Mouse (Mus musculus) midbrain, embryonic 10.5 days (tissue): ENCODE measurements around the gene Bak1. TPM values are rescaled to one million over a fixed set of nuclear protein-coding genes. Genes with fewer than 3 reads are reported as not detected.

ENCODE experiments used
- DNase-seq: peaks from one replicate; pipeline ENCODE4 v3.0.0-alpha.2; 2017; ENCODE audit warnings: low spot score
- H3K27ac ChIP-seq: fragments of 300-500 bp; sonication (generic); replicated peaks from 2 replicates; pipeline ENCODE4 v1.5.1; 2016; ENCODE audit warnings: mild to moderate bottlenecking
- H3K27me3 ChIP-seq: fragments of 300-500 bp; sonication (generic); 2 replicates; pipeline ENCODE4 v1.6.1; 2016; ENCODE audit warnings: low read depth, mild to moderate bottlenecking; ENCODE audit not compliant: poor library complexity, severe bottlenecking
- H3K36me3 ChIP-seq: fragments of 300-500 bp; sonication (generic); 2 replicates; pipeline ENCODE4 v1.6.1; 2016; ENCODE audit warnings: mild to moderate bottlenecking, moderate library complexity
- H3K4me1 ChIP-seq: fragments of 300-500 bp; sonication (generic); 2 replicates; pipeline ENCODE4 v1.6.1; 2016
- H3K4me3 ChIP-seq: fragments of 300-500 bp; sonication (generic); 2 replicates; pipeline ENCODE4 v1.5.1; 2016; ENCODE audit warnings: mild to moderate bottlenecking, moderate library complexity
- H3K9me3 ChIP-seq: fragments of 300-500 bp; sonication (generic); replicated peaks from 2 replicates; pipeline ENCODE4 v1.6.1; 2016; ENCODE audit warnings: mild to moderate bottlenecking
- WGBS: fragments of 180-500 bp; shearing (Covaris S2); methylation state at CpG from one replicate; pipeline ENCODE4 v1.1.7; 2016; 5-methylcytosine and 5-hydroxymethylcytosine counted together
- polyA plus RNA-seq: library from polyadenylated mRNA; unstranded; fragments of >200 nt; fragmentation: Nextera tagmentation; extraction: Ambion mirVana; gene quantifications from 2 replicates; pipeline ENCODE4 v1.2.1, GENCODE M21; 2016

Gene Bak1
- polyA plus RNA-seq, 1 experiment from 2014 or later: 3.4 TPM

DNA sequence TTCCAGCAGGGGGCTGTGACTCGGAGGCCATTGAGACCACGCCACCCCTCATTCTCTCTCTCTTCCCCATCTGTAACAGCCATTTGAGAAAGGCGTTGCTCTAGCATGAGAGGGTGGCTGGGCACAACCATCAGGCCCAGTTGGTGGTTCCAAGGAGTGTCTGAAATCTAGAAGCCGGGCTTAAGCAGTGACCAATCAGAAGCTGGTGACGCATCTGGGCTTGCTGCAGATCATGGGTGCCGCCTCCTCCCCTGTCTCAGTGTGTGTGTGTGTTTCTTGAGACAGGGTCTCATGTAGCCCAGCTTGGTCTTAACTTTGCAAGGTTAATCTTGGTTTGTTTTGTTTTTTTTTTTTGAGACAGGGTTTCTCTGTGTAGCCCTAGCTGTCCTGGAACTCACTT is 16.4 kb upstream of the Bak1 start:
- no peaks in the 10 kb centered on the region for H3K9me3 ChIP-seq
- H3K4me1 ChIP-seq: peaks cover 29% of the 10 kb centered on the region
- WGBS: 87% methylated on average over 6 of the region's 6 CpGs
- DNase-seq: no peak
- H3K27me3 ChIP-seq: no peaks in the 10 kb centered on the region
- no peak overlapping the region for H3K4me3 ChIP-seq
- no peaks in the 10 kb centered on the region for H3K36me3 ChIP-seq
- no peak overlapping the region for H3K27ac ChIP-seq

GRCm38 (mm10) chr17:27042840-27043239 is 14.0 kb upstream of the Bak1 start:
- no peak for DNase-seq
- Histone ChIP-seq H3K4me3 (no peak overlapping the region), H3K9me3 (no peaks in the 10 kb centered on the region), H3K4me1 (peaks cover 44% of the 10 kb centered on the region), H3K27ac (peak overlapping the region; percentile 30; the same call in 1 of the 2 replicates), H3K36me3 (no peaks in the 10 kb centered on the region), H3K27me3 (peaks cover 19% of the 10 kb centered on the region)
- WGBS: 74% methylated on average over 6 of the region's 6 CpGs

GRCm38 (mm10) chr17:27041787-27042055 is 12.9 kb upstream of the Bak1 start:
- Histone ChIP-seq H3K36me3 (no peaks in the 10 kb centered on the region), H3K27me3 (peaks cover 21% of the 10 kb centered on the region), H3K9me3 (no peaks in the 10 kb centered on the region), H3K4me1 (peaks cover 44% of the 10 kb centered on the region), H3K27ac (no peak overlapping the region), H3K4me3 (no peak overlapping the region)
- 83% methylated on average over 2 of the region's 2 CpGs for WGBS
- DNase-seq: no peak

GRCm38 (mm10) chr17:27041046-27041786 is 12.4 kb upstream of the Bak1 start:
- DNase-seq: no peak
- WGBS: 59% methylated on average over 10 of the region's 13 CpGs
- Histone ChIP-seq H3K36me3 (no peaks in the 10 kb centered on the region), H3K9me3 (no peaks in the 10 kb centered on the region), H3K4me3 (no peak overlapping the region), H3K27ac (peak overlapping the region; percentile 80), H3K27me3 (peaks cover 21% of the 10 kb centered on the region), H3K4me1 (peaks cover 44% of the 10 kb centered on the region)

DNA sequence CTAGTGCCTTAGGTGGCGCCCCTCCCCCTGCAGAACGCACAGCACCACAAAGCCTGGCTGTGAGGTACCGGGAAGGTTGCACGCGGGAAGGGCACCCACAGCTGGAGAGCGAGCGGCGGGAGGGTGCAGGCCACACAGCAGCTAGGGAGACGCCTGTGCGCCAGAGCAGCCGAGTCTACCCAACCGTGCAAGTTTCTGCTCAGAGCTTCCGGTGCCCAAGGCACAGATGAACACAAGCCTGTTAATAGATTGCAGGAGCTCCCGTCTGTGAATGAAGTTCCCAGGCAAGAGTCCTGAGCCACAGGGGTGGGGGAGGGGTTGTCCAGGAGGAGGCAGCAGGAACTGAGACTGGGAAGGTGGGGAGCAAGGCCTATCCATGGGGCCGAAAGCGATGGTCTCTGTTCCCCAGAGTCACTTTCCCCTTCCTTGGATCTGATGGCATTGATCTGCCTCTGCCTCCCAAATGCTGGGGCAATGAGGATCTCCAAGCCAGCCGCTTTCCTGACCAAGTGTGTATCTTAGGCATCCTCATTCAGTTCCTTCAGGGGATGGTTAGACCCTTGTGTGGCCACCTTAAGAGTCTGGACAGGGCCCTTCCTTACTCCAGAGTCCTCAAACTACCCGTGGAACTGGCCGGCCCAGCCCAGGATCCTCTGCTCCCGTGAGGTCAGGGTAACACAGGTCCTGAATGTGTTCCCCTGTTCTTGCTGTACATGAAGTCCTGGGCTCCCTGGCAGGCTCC is 11.7 kb upstream of the Bak1 start:
- no peaks in the 10 kb centered on the region for H3K36me3 ChIP-seq
- peaks cover 21% of the 10 kb centered on the region for H3K27me3 ChIP-seq
- peak overlapping the region; percentile 80 for H3K27ac ChIP-seq
- H3K4me1 ChIP-seq: peaks cover 44% of the 10 kb centered on the region
- WGBS: 12% methylated on average over 20 of the region's 20 CpGs
- peak overlapping the region; percentile 38 for H3K4me3 ChIP-seq
- H3K9me3 ChIP-seq: no peaks in the 10 kb centered on the region
- peak; percentile 57 for DNase-seq

DNA sequence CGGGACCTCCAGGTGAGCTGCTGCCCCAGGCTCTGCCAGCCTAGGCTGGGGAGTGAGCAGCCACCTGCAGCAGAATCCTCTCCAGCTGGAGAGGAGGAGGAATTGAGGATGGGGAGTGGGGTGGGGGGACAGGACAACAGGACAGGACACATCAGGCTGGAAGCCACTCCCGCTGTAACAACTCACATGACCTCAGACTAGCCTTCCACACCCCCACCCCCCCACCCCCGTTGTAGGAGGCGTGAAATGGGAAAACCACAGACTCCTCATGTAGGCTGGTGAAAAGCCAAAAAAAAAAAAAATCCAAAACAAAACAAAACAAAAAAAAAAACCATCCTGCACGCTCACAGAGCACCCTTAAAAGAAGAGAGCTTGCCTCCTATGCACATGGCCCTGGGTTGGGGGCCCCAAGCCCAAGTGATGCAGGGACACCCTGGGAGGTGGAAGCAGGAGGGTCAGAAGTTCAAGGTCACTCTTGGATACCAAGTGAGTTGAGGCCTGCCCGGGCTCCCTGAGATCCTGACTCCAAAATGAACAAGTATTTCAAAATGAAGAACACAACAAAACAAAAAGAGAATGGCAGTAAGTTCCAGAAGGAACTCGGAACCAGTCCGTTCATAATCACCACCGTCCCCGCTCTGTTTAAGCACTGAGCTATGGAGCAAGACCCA is 10.8 kb upstream of the Bak1 start:
- H3K36me3 ChIP-seq: no peaks in the 10 kb centered on the region
- no peak for DNase-seq

DNA sequence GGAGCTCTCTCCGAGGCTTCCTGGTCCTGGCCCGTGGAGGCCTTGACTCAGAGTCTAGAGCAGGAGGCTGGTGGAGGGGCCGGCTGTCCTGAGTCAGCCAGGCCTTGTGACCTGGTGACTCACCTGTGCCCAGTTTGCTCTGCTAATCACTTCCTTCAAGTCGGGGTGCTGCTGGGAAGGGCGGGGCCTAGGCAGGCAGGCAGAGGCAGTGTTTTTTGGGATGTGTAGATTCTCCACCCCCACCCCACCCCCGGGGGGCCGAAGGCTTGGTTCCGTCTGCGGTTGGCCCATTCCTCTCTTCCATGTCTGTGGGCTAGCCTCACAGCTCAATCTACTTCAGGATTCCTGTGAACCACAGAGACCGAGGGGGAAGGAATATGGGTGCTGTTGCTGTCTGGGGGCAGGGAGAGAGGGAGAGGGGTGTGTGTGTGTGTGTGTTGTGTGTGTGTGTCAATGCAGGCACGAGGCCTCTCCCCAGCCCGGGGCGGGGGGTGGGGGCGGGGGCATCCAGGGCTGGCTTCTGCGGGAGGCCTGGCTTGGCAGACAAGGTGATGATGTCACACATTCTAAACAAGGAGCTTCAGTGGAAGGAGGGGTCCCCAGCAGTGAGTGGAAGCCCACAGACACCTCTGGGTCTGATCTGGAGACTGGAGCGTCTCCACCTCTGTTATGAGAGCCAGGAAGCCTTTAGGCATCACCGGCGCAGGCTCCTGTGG is 9.7 kb upstream of the Bak1 start:
- 39% methylated on average over 18 of the region's 18 CpGs for WGBS
- no peak overlapping the region for H3K4me3 ChIP-seq
- peaks cover 28% of the 10 kb centered on the region for H3K27me3 ChIP-seq
- H3K9me3 ChIP-seq: no peaks in the 10 kb centered on the region
- no peak for DNase-seq
- no peaks in the 10 kb centered on the region for H3K36me3 ChIP-seq
- peak overlapping the region; percentile 61; the same call in 1 of the 2 replicates for H3K27ac ChIP-seq
- peaks cover 44% of the 10 kb centered on the region for H3K4me1 ChIP-seq

More for the DNA sequence above, 10.8 kb upstream of the Bak1 start:
- Histone ChIP-seq H3K27me3 (peaks cover 26% of the 10 kb centered on the region), H3K27ac (peak overlapping the region; percentile 80), H3K4me1 (peaks cover 44% of the 10 kb centered on the region), H3K9me3 (no peaks in the 10 kb centered on the region), H3K4me3 (peak overlapping the region; percentile 38; the same call in 1 of the 2 replicates)
- 63% methylated on average over 10 of the region's 10 CpGs for WGBS

- Histone ChIP-seq H3K4me3 (no peak overlapping the region), H3K27ac (no peak overlapping the region), H3K9me3 (no peaks in the 10 kb centered on the region), H3K27me3 (peaks cover 28% of the 10 kb centered on the region), H3K4me1 (peaks cover 43% of the 10 kb centered on the region), H3K36me3 (no peaks in the 10 kb centered on the region)
- no peak for DNase-seq
- WGBS: 83% methylated on average over 7 of the region's 7 CpGs
These were observed 7.7 kb upstream of the Bak1 start for GRCm38 (mm10) chr17:27036465-27036864.

- WGBS: 5% methylated on average over 14 of the region's 14 CpGs
- Histone ChIP-seq H3K27ac (peak overlapping the region; percentile 59), H3K27me3 (peaks cover 9% of the 10 kb centered on the region; the same call in 1 of the 2 replicates), H3K9me3 (no peaks in the 10 kb centered on the region), H3K36me3 (no peaks in the 10 kb centered on the region), H3K4me1 (peaks cover 22% of the 10 kb centered on the region), H3K4me3 (peak overlapping the region; percentile 16; the same call in 1 of the 2 replicates)
- DNase-seq: peak; percentile 86
These were observed 4.1 kb upstream of the Bak1 start for GRCm38 (mm10) chr17:27032869-27033268.

DNA sequence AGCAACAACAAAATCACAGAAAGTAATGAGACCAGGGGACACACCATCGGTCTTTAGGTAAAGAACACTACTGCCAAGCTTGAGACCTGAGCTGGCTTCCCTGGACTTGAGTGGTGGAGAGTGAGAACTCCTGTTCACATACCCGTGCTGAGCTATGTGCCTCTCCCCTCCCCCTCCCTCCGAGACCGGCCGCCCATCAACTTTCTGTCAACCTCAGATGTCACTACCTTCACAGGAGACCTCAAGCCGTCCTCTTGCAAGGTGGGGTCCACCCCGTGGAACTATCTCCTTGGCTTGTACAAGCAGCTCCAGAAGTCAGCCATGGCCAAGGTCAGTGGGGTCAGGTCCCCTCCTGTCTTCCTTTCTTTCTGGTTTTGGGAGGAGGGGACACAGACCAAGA is 3.5 kb upstream of the Bak1 start:
- H3K4me3 ChIP-seq: peak overlapping the region; percentile 16; the same call in 1 of the 2 replicates
- H3K27ac ChIP-seq: no peak overlapping the region; the same call in 1 of the 2 replicates
- H3K4me1 ChIP-seq: peaks cover 28% of the 10 kb centered on the region
- H3K27me3 ChIP-seq: 0 out of 2 replicates have a peak, but pooled peaks cover 6% of the 10 kb centered on the region
- 61% methylated on average over 7 of the region's 7 CpGs for WGBS
- no peak for DNase-seq
- no peaks in the 10 kb centered on the region for H3K36me3 ChIP-seq
- H3K9me3 ChIP-seq: no peaks in the 10 kb centered on the region

GRCm38 (mm10) chr17:27030896-27031295 is 2.1 kb upstream of the Bak1 start:
- no peak overlapping the region for H3K4me3 ChIP-seq
- peaks cover 4% of the 10 kb centered on the region for H3K36me3 ChIP-seq
- H3K27me3 ChIP-seq: 0 out of 2 replicates have a peak, but pooled peaks cover 6% of the 10 kb centered on the region
- no peak for DNase-seq
- no peak overlapping the region for H3K27ac ChIP-seq
- peaks cover 32% of the 10 kb centered on the region for H3K4me1 ChIP-seq
- WGBS: 93% methylated on average over 4 of the region's 4 CpGs
- H3K9me3 ChIP-seq: no peaks in the 10 kb centered on the region

- Histone ChIP-seq H3K9me3 (no peaks in the 10 kb centered on the region), H3K36me3 (peaks cover 19% of the 10 kb centered on the region), H3K27me3 (0 out of 2 replicates have a peak, but pooled peaks cover under 1% of the 10 kb centered on the region), H3K4me1 (peaks cover 32% of the 10 kb centered on the region), H3K27ac (no peak overlapping the region; the same call in 1 of the 2 replicates), H3K4me3 (no peak overlapping the region)
- WGBS: 89% methylated on average over 14 of the region's 14 CpGs
- no peak for DNase-seq
These were observed 622 bp upstream of the Bak1 start for GRCm38 (mm10) chr17:27029431-27029830.
